8 mouse cellular contexts compared by ENCODE assay signal in the genomic region with DNA sequence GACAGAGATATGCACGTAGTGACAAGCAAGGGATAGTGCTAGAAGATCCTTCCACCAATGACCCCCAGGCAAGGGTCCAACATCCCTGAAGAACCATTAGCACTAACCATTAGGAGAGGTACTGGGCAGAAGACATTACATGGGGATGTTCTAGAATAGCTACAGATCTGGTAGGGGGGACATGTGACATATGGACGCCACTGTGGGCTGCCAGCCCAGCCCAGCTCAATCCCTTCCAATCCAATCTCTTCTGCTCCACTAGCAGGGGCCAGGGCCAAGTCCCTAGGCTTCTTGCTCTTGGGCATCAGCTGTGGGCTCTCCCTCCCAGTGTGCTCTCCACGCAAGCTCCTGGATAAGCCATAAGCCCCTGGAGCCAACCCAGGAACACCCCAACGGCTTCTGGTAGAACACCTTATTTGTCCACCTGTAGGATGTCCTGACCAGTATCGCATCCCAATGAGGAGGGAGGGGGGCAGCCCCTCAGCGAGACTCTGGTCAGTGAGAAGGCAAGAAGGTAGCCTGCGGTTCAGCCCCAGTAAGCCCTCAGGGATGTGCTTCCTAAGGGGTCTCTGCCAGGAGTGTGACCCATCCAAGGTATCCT. TPM values are rescaled to one million over a fixed set of nuclear protein-coding genes. Genes with fewer than 3 reads are reported as not detected.
A peak's percentile ranks its signal among the peaks of the same experiment; 100 is the strongest.
DNase-seq lines count a peak whose midpoint lies in the region; ATAC-seq and TF ChIP-seq lines count a peak whose summit lies in the region.

No protein-coding gene starts in this region.

- no peaks in the 10 kb centered on the region for H3K9me3 ChIP-seq in lung, embryonic 14.5 days (ENCODE audit: low read depth, low read length)
- H3K9me3 ChIP-seq in embryonic facial prominence, embryonic 11.5 days (replicated peaks; ENCODE audit: control insufficient read depth, low read length) = no peaks in the 10 kb centered on the region
- H3K9me3 ChIP-seq in hindbrain, embryonic 16.5 days (ENCODE audit: control insufficient read depth, low read length) = no peaks in the 10 kb centered on the region
- no peaks in the 10 kb centered on the region for H3K9me3 ChIP-seq in neural tube, embryonic 12.5 days

- H3K4me1 ChIP-seq in lung, embryonic 14.5 days (ENCODE audit: insufficient read depth) = peaks cover 47% of the 10 kb centered on the region
- peaks cover 18% of the 10 kb centered on the region for H3K4me1 ChIP-seq in embryonic facial prominence, embryonic 11.5 days (ENCODE audit: control insufficient read depth, insufficient read depth, low read length)
- H3K4me1 ChIP-seq in hindbrain, embryonic 16.5 days (ENCODE audit: control insufficient read depth, insufficient read depth, low read depth, low read length) = peaks cover 66% of the 10 kb centered on the region
- H3K4me1 ChIP-seq in neural tube, embryonic 12.5 days = peaks cover 69% of the 10 kb centered on the region

- 57% methylated on average over 7 of the region's 7 CpGs for WGBS in lung, embryonic 14.5 days
- 67% methylated on average over 7 of the region's 7 CpGs for WGBS in embryonic facial prominence, embryonic 11.5 days
- 59% methylated on average over 7 of the region's 7 CpGs for WGBS in hindbrain, embryonic 16.5 days
- 79% methylated on average over 7 of the region's 7 CpGs for WGBS in neural tube, embryonic 12.5 days

- DNase-seq in lung, embryonic 14.5 days = no peak
- no peak for DNase-seq in lung, postnatal 4 days
- DNase-seq in embryonic facial prominence, embryonic 11.5 days (ENCODE audit: low spot score) = no peak
- no peak for DNase-seq in spleen, postnatal 14 days (ENCODE audit: low spot score in 2 of 2)
- no peak for DNase-seq in right cerebral cortex, postnatal 14 days
- no peak for DNase-seq in MN1 (ENCODE audit: low spot score)

- peak overlapping the region; percentile 79 for H3K4me3 ChIP-seq in lung, embryonic 14.5 days (ENCODE audit: low read depth, low read length)
- peak overlapping the region; percentile 73 for H3K4me3 ChIP-seq in embryonic facial prominence, embryonic 11.5 days (ENCODE audit: low read depth, low read length)
- peak overlapping the region; percentile 85 for H3K4me3 ChIP-seq in hindbrain, embryonic 16.5 days (ENCODE audit: low read length)
- H3K4me3 ChIP-seq in neural tube, embryonic 12.5 days = peak overlapping the region; percentile 83; the same call in 1 of the 2 replicates

- peak overlapping the region; percentile 90 for H3K27ac ChIP-seq in lung, embryonic 14.5 days (ENCODE audit: low read depth)
- 0 out of 2 replicates have a peak overlapping the region, but pooled peaks have one; percentile 23 for H3K27ac ChIP-seq in embryonic facial prominence, embryonic 11.5 days (replicated peaks; ENCODE audit: low read depth, low read length)
- H3K27ac ChIP-seq in hindbrain, embryonic 16.5 days (ENCODE audit: low read depth, low read length) = peak overlapping the region; percentile 95
- H3K27ac ChIP-seq in neural tube, embryonic 12.5 days = no peak overlapping the region

- H3K27me3 ChIP-seq in lung, embryonic 14.5 days (ENCODE audit: insufficient read depth, low read length) = no peaks in the 10 kb centered on the region
- no peaks in the 10 kb centered on the region for H3K27me3 ChIP-seq in embryonic facial prominence, embryonic 11.5 days (ENCODE audit: control insufficient read depth, insufficient read depth, low read length)
- no peaks in the 10 kb centered on the region for H3K27me3 ChIP-seq in hindbrain, embryonic 16.5 days (replicated peaks; ENCODE audit: control insufficient read depth, insufficient read depth, low read length)
- 0 out of 2 replicates have a peak, but pooled peaks cover 6% of the 10 kb centered on the region for H3K27me3 ChIP-seq in neural tube, embryonic 12.5 days (replicated peaks)

- H3K36me3 ChIP-seq in lung, embryonic 14.5 days (ENCODE audit: insufficient read depth) = no peaks in the 10 kb centered on the region
- no peaks in the 10 kb centered on the region for H3K36me3 ChIP-seq in embryonic facial prominence, embryonic 11.5 days (replicated peaks; ENCODE audit: control insufficient read depth, insufficient read depth, low read depth, low read length)
- H3K36me3 ChIP-seq in hindbrain, embryonic 16.5 days (ENCODE audit: control insufficient read depth, insufficient read depth, low read length) = no peaks in the 10 kb centered on the region
- H3K36me3 ChIP-seq in neural tube, embryonic 12.5 days = no peaks in the 10 kb centered on the region

- peak overlapping the region; percentile 51 for H3K9ac ChIP-seq in lung, embryonic 14.5 days
- H3K9ac ChIP-seq in embryonic facial prominence, embryonic 11.5 days (replicated peaks; ENCODE audit: low read length) = peak overlapping the region; percentile 83
- H3K9ac ChIP-seq in hindbrain, embryonic 16.5 days (ENCODE audit: low read depth, low read length) = peak overlapping the region; percentile 94
- H3K9ac ChIP-seq in neural tube, embryonic 12.5 days = peak overlapping the region; percentile 96; the same call in 1 of the 2 replicates

- H3K4me2 ChIP-seq in lung, embryonic 14.5 days = peak overlapping the region; percentile 63
- peak overlapping the region; percentile 83 for H3K4me2 ChIP-seq in embryonic facial prominence, embryonic 11.5 days (ENCODE audit: low read depth, low read length)
- H3K4me2 ChIP-seq in hindbrain, embryonic 16.5 days (ENCODE audit: low read length) = peak overlapping the region; percentile 92
- peak overlapping the region; percentile 89 for H3K4me2 ChIP-seq in neural tube, embryonic 12.5 days (replicated peaks)

- no peak for TF ChIP-seq CTCF in lung, embryonic 14.5 days (IDR thresholded peaks at IDR 0.05; ENCODE audit: low read depth)

- no peak for ATAC-seq in lung, embryonic 14.5 days (ENCODE audit: insufficient read depth)
- ATAC-seq in embryonic facial prominence, embryonic 11.5 days (replicated peaks; ENCODE audit: insufficient number of reproducible peaks, low FRiP score, low TSS enrichment, low read depth) = no peak
- no peak for ATAC-seq in hindbrain, embryonic 16.5 days
- no peak for ATAC-seq in neural tube, embryonic 12.5 days (ENCODE audit: low FRiP score, low read depth)

RNA-seq across cellular contexts. Expression of a gene that starts 2.2 kb away (rescaled TPM):
- 149 and 156 TPM in 2 replicates for polyA plus RNA-seq in lung, embryonic 14.5 days (2014; fragmentation: Nextera tagmentation; extraction: Ambion mirVana)
- polyA plus RNA-seq in embryonic facial prominence, embryonic 11.5 days (2014; fragmentation: Nextera tagmentation; extraction: Ambion mirVana) = 113 and 122 TPM in 2 replicates
- 85.2 and 106 TPM in 2 replicates for polyA plus RNA-seq in hindbrain, embryonic 16.5 days (2015; fragmentation: Nextera tagmentation; extraction: Ambion mirVana)
- 123 and 126 TPM in 2 replicates for polyA plus RNA-seq in neural tube, embryonic 12.5 days (2016; fragmentation: Nextera tagmentation; extraction: Ambion mirVana)

RNA-seq across cellular contexts. Expression of a gene that starts 17.9 kb away (rescaled TPM):
- polyA plus RNA-seq in lung, embryonic 14.5 days (2014; fragmentation: Nextera tagmentation; extraction: Ambion mirVana) = 9.2 and 11.0 TPM in 2 replicates
- polyA plus RNA-seq in embryonic facial prominence, embryonic 11.5 days (2014; fragmentation: Nextera tagmentation; extraction: Ambion mirVana) = 14.9 and 18.6 TPM in 2 replicates
- polyA plus RNA-seq in hindbrain, embryonic 16.5 days (2015; fragmentation: Nextera tagmentation; extraction: Ambion mirVana) = 86.6 and 93.2 TPM in 2 replicates
- polyA plus RNA-seq in neural tube, embryonic 12.5 days (2016; fragmentation: Nextera tagmentation; extraction: Ambion mirVana) = 55.5 and 62.6 TPM in 2 replicates

RNA-seq across cellular contexts. Expression of a gene that starts 28.9 kb away (rescaled TPM):
- 11.3 and 13.3 TPM in 2 replicates for polyA plus RNA-seq in lung, embryonic 14.5 days (2014; fragmentation: Nextera tagmentation; extraction: Ambion mirVana)
- 12.7 and 13.5 TPM in 2 replicates for polyA plus RNA-seq in embryonic facial prominence, embryonic 11.5 days (2014; fragmentation: Nextera tagmentation; extraction: Ambion mirVana)
- 23.7 and 28.3 TPM in 2 replicates for polyA plus RNA-seq in hindbrain, embryonic 16.5 days (2015; fragmentation: Nextera tagmentation; extraction: Ambion mirVana)
- polyA plus RNA-seq in neural tube, embryonic 12.5 days (2016; fragmentation: Nextera tagmentation; extraction: Ambion mirVana) = 45.7 and 46.6 TPM in 2 replicates

RNA-seq across cellular contexts. Expression of a gene that starts 33.0 kb away (rescaled TPM):
- 25.6 and 27.8 TPM in 2 replicates for polyA plus RNA-seq in lung, embryonic 14.5 days (2014; fragmentation: Nextera tagmentation; extraction: Ambion mirVana)
- 22.8 and 25.1 TPM in 2 replicates for polyA plus RNA-seq in embryonic facial prominence, embryonic 11.5 days (2014; fragmentation: Nextera tagmentation; extraction: Ambion mirVana)
- 59.4 and 71.5 TPM in 2 replicates for polyA plus RNA-seq in hindbrain, embryonic 16.5 days (2015; fragmentation: Nextera tagmentation; extraction: Ambion mirVana)
- 56.9 and 69.7 TPM in 2 replicates for polyA plus RNA-seq in neural tube, embryonic 12.5 days (2016; fragmentation: Nextera tagmentation; extraction: Ambion mirVana)

RNA-seq across cellular contexts. Expression of a gene that starts 37.9 kb away (rescaled TPM):
- 11.4 and 11.9 TPM in 2 replicates for polyA plus RNA-seq in lung, embryonic 14.5 days (2014; fragmentation: Nextera tagmentation; extraction: Ambion mirVana)
- polyA plus RNA-seq in embryonic facial prominence, embryonic 11.5 days (2014; fragmentation: Nextera tagmentation; extraction: Ambion mirVana) = 10.1 and 11.9 TPM in 2 replicates
- 4.1 and 4.4 TPM in 2 replicates for polyA plus RNA-seq in hindbrain, embryonic 16.5 days (2015; fragmentation: Nextera tagmentation; extraction: Ambion mirVana)
- polyA plus RNA-seq in neural tube, embryonic 12.5 days (2016; fragmentation: Nextera tagmentation; extraction: Ambion mirVana) = 11.7 and 13.4 TPM in 2 replicates
